Mouse (Mus musculus): Measurements from ENCODE around the gene Arid3a. TPM values are rescaled to one million over a fixed set of nuclear protein-coding genes. Genes with fewer than 3 reads are reported as not detected.

Gene Arid3a
- polyA plus RNA-seq, 1 experiment: 59.5 TPM

GRCm38 (mm10) chr10:79916808-79917531 is 9.9 kb upstream of the Arid3a start, which contains the start of gene Kiss1r:
Kiss1r (plus strand) TSS chr10:79916971.
- H3K4me1 ChIP-seq (ENCODE audit: control insufficient read depth, insufficient read depth, low read length): peaks cover 26% of the 10 kb centered on the region
- H3K36me3 ChIP-seq (ENCODE audit: control insufficient read depth, insufficient read depth, low read length): no peaks in the 10 kb centered on the region
- no peaks in the 10 kb centered on the region for H3K27me3 ChIP-seq (ENCODE audit: control insufficient read depth, insufficient read depth, low read length)
- TF ChIP-seq POLR2A (IDR thresholded peaks at IDR 0.05; ENCODE audit: control insufficient read depth, low read depth, low read length): peak; percentile 66
- TF ChIP-seq CTCF (IDR thresholded peaks at IDR 0.05; ENCODE audit: control insufficient read depth, insufficient read depth, insufficient replicate concordance, low read depth, low read length): no peak
- H3K4me3 ChIP-seq (ENCODE audit: control insufficient read depth, low read depth, low read length): peak within 1 kb of the TSS; percentile 84
- no peak within 1 kb of the TSS; the same call in 1 of the 2 replicates for H3K27ac ChIP-seq (ENCODE audit: control insufficient read depth, insufficient read depth, low read depth, low read length)

- H3K36me3 ChIP-seq (ENCODE audit: control insufficient read depth, insufficient read depth, low read length): no peaks in the 10 kb centered on the region
- H3K4me1 ChIP-seq (ENCODE audit: control insufficient read depth, insufficient read depth, low read length): peaks cover 26% of the 10 kb centered on the region
- TF ChIP-seq POLR2A (IDR thresholded peaks at IDR 0.05; ENCODE audit: control insufficient read depth, low read depth, low read length): no peak
- H3K4me3 ChIP-seq (ENCODE audit: control insufficient read depth, low read depth, low read length): no peak overlapping the region
- H3K27me3 ChIP-seq (ENCODE audit: control insufficient read depth, insufficient read depth, low read length): no peaks in the 10 kb centered on the region
- H3K27ac ChIP-seq (ENCODE audit: control insufficient read depth, insufficient read depth, low read depth, low read length): no peak overlapping the region
Measured at GRCm38 (mm10) chr10:79917532-79918100, 9.2 kb upstream of the Arid3a start.

- Histone ChIP-seq H3K27ac (ENCODE audit: control insufficient read depth, insufficient read depth, low read depth, low read length) (no peak overlapping the region), H3K4me1 (ENCODE audit: control insufficient read depth, insufficient read depth, low read length) (peaks cover 26% of the 10 kb centered on the region), H3K27me3 (ENCODE audit: control insufficient read depth, insufficient read depth, low read length) (no peaks in the 10 kb centered on the region), H3K4me3 (ENCODE audit: control insufficient read depth, low read depth, low read length) (no peak overlapping the region), H3K36me3 (ENCODE audit: control insufficient read depth, insufficient read depth, low read length) (no peaks in the 10 kb centered on the region)
- TF ChIP-seq CTCF (IDR thresholded peaks at IDR 0.05; ENCODE audit: control insufficient read depth, insufficient read depth, insufficient replicate concordance, low read depth, low read length) (no peak), POLR2A (IDR thresholded peaks at IDR 0.05; ENCODE audit: control insufficient read depth, low read depth, low read length) (no peak)
Measured at GRCm38 (mm10) chr10:79918231-79919078, 8.4 kb upstream of the Arid3a start.

GRCm38 (mm10) chr10:79919251-79919849 is 7.5 kb upstream of the Arid3a start:
- H3K27me3 ChIP-seq (ENCODE audit: control insufficient read depth, insufficient read depth, low read length): no peaks in the 10 kb centered on the region
- no peak overlapping the region for H3K27ac ChIP-seq (ENCODE audit: control insufficient read depth, insufficient read depth, low read depth, low read length)
- no peaks in the 10 kb centered on the region for H3K36me3 ChIP-seq (ENCODE audit: control insufficient read depth, insufficient read depth, low read length)
- no peak overlapping the region for H3K4me3 ChIP-seq (ENCODE audit: control insufficient read depth, low read depth, low read length)
- H3K4me1 ChIP-seq (ENCODE audit: control insufficient read depth, insufficient read depth, low read length): peaks cover 26% of the 10 kb centered on the region
- no peak for TF ChIP-seq POLR2A (IDR thresholded peaks at IDR 0.05; ENCODE audit: control insufficient read depth, low read depth, low read length)
- no peak for TF ChIP-seq CTCF (IDR thresholded peaks at IDR 0.05; ENCODE audit: control insufficient read depth, insufficient read depth, insufficient replicate concordance, low read depth, low read length)

- Histone ChIP-seq H3K27ac (ENCODE audit: control insufficient read depth, insufficient read depth, low read depth, low read length) (no peak overlapping the region), H3K36me3 (ENCODE audit: control insufficient read depth, insufficient read depth, low read length) (no peaks in the 10 kb centered on the region), H3K4me3 (ENCODE audit: control insufficient read depth, low read depth, low read length) (no peak overlapping the region), H3K27me3 (ENCODE audit: control insufficient read depth, insufficient read depth, low read length) (no peaks in the 10 kb centered on the region), H3K4me1 (ENCODE audit: control insufficient read depth, insufficient read depth, low read length) (peaks cover 30% of the 10 kb centered on the region)
- TF ChIP-seq CTCF (IDR thresholded peaks at IDR 0.05; ENCODE audit: control insufficient read depth, insufficient read depth, insufficient replicate concordance, low read depth, low read length) (no peak), POLR2A (IDR thresholded peaks at IDR 0.05; ENCODE audit: control insufficient read depth, low read depth, low read length) (no peak)
Measured at GRCm38 (mm10) chr10:79920056-79920890, 6.6 kb upstream of the Arid3a start.

GRCm38 (mm10) chr10:79920958-79921535 is 5.8 kb upstream of the Arid3a start, which contains the start of gene R3hdm4:
R3hdm4 (minus strand) TSS chr10:79921208.
- no peak within 1 kb of the TSS; the same call in 1 of the 2 replicates for H3K4me3 ChIP-seq (ENCODE audit: control insufficient read depth, low read depth, low read length)
- TF ChIP-seq CTCF (IDR thresholded peaks at IDR 0.05; ENCODE audit: control insufficient read depth, insufficient read depth, insufficient replicate concordance, low read depth, low read length) (no peak), POLR2A (IDR thresholded peaks at IDR 0.05; ENCODE audit: control insufficient read depth, low read depth, low read length) (no peak)
- peaks cover 30% of the 10 kb centered on the region for H3K4me1 ChIP-seq (ENCODE audit: control insufficient read depth, insufficient read depth, low read length)
- no peaks in the 10 kb centered on the region for H3K36me3 ChIP-seq (ENCODE audit: control insufficient read depth, insufficient read depth, low read length)
- H3K27me3 ChIP-seq (ENCODE audit: control insufficient read depth, insufficient read depth, low read length): no peaks in the 10 kb centered on the region
- no peak within 1 kb of the TSS for H3K27ac ChIP-seq (ENCODE audit: control insufficient read depth, insufficient read depth, low read depth, low read length)
